Mouse (Mus musculus): ENCODE results near the gene Abca4.

DNA sequence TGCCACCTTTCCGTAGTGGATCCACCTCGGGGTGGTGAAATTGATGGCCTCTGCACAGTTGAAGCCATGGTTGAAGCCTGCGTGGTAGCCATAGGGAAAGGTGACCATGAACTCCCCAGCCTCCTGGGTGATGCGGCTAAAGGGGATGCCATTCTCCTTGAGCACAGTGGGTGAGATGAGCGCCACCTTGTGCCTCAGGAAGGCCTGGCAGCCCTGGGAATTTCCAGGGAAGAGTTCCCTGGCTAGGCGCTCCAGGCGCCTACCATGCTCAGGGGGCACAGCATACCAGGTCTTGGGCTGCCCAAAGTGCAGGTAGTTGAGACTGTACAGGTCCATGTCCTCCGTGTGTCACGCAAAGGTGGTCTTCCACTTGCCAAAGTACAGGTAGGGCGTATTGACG is 139.9 kb downstream of the Abca4 start:
- TF ChIP-seq CTCF (IDR thresholded peaks at IDR 0.05; ENCODE audit: control insufficient read depth, insufficient read depth, low read length) (no peak), POLR2A (IDR thresholded peaks at IDR 0.05; ENCODE audit: borderline replicate concordance, control insufficient read depth, low read depth, low read length) (no peak)

Data from bone marrow, adult 2 months (tissue).